Mouse (Mus musculus): ENCODE results near the gene 1700008O03Rik.
A peak's percentile ranks its signal among the peaks of the same experiment; 100 is the strongest.

1700008O03Rik gene

DNA sequence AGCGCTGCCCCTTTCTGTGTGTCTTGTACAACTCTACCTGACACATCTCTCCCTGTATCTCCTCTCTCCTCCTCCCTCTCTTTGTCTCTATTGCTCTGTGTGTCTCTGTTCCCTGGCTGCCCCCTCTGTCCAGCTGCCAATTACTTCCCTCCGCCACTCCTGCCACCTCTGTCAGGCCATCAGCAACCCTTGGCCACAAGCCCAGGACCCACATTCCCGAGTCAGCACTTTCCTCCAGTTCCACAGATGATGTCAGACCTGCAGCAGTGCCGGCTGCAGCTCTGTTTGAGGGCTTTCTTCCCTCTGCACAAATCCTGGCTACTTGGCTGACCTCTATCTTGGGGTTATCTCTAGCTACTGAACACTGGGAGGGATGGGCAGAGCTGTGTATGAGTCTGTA, 7.3 kb downstream of the 1700008O03Rik start:
- DNase-seq (ENCODE audit: extremely low read depth, insufficient read length, low spot score), result no peak

- DNase-seq (ENCODE audit: extremely low read depth, insufficient read length, low spot score), result no peak
Observed at GRCm38 (mm10) chr7:44375793-44376192, 9.8 kb downstream of the 1700008O03Rik start.

DNA sequence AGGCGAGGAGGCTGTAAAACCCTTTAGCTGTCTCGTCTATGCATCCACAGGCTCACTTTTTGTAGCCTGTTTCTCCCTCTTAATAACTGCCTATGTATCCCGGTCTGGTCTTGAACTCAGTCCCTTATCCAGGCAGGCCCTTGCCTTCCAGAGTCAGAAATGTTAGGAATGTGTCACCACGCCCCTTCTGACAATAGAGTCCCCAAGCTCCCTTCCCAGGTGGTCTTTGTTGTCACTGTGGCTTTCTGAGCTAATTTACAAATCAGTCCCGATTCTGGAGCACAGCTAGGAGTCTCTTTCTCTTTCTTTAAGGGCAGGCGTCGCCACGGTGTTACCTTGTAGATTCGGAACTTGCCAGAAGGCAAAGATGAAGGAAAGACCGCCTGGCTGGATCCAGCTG, 10.4 kb downstream of the 1700008O03Rik start:
- DNase-seq (ENCODE audit: extremely low read depth, insufficient read length, low spot score), result no peak

GRCm38 (mm10) chr7:44374756-44375155, 10.9 kb downstream of the 1700008O03Rik start:
- DNase-seq (ENCODE audit: extremely low read depth, insufficient read length, low spot score), result no peak

DNA sequence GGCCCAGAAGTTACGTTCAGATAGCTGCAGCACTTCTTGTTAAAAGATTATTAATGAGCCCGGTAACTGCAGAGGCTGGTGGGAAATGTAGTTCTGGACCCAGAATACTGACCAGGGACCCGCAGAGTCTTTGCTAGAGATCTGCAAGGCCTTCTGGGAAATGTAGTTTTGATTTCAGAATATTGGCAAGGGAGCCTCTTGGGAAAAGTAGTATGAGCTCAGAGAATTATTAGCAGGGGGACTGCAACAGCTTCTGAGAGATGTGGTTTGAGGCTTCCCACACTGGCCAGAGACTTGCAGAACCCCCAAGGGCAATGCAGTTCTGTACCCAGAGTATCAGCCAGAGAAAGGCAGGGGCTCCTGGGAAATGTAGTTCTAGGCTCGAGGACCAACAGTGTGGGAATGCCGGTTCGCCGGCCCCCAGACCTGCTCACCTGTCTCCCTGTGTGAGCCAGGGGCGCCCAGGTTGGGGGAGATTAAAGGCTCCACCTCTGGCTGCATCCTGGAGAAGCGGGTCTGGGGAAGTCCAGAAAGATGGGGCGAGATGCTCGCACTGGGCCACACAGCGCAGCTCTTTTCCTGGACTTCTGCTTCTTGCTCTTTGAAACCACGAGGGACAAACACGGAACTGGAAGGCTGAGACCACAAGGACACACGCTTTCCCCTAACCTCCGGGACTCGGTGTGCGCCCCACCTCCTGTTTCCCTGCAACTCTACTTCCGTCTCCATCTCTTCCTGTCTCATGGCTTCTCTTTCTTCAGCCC, 11.5 kb downstream of the 1700008O03Rik start:
- peak; percentile 73 for DNase-seq (ENCODE audit: extremely low read depth, insufficient read length, low spot score)

- no peak for DNase-seq (ENCODE audit: extremely low read depth, insufficient read length, low spot score)
Observed at GRCm38 (mm10) chr7:44373460-44373859, 12.2 kb downstream of the 1700008O03Rik start.

- no peak for DNase-seq (ENCODE audit: extremely low read depth, insufficient read length, low spot score)
Observed at GRCm38 (mm10) chr7:44372678-44373077, 12.9 kb downstream of the 1700008O03Rik start.

- DNase-seq (ENCODE audit: extremely low read depth, insufficient read length, low spot score), result no peak
Observed at GRCm38 (mm10) chr7:44360792-44361301, 24.8 kb downstream of the 1700008O03Rik start.

GRCm38 (mm10) chr7:44359908-44360672, 25.5 kb downstream of the 1700008O03Rik start:
- DNase-seq (ENCODE audit: extremely low read depth, insufficient read length, low spot score), result no peak

DNA sequence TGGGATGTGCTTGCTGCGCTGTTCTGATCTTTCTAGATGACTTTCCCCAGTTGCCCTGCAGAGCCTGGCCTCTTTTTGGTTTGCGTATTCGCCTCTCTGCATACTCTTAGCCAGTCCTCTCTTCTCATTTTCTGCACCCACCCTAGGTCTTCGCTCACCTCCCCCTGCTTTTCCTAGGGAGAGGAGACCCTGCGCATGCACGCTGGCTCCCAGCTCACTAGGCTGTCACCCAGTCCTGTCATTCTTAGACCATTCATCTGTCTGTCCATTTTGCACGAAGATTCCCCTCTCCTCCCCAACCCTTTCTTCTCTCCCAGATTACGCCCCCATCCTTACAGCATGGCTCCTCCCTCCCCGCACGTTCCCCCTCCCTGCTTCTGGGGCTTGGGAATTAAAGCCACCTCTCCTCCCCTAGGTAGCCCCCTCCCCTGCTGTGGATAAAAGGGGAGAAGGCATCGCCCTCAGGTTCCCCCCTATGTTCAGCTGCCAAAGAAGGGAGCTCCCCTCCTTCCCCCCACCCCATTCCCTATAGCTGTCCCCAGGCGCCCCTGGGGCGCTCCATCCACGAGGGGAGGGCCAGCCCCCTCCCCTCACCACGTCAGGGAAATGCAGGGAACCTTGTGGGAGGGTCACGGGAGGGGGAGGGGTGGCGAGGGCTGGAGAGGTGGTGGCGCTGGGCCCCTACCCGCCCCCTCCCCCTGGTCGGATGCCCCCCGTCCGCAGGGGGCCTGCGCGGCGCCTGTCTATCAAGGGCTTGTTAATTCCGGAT, 26.6 kb downstream of the 1700008O03Rik start:
- DNase-seq (ENCODE audit: extremely low read depth, insufficient read length, low spot score), result no peak

DNA sequence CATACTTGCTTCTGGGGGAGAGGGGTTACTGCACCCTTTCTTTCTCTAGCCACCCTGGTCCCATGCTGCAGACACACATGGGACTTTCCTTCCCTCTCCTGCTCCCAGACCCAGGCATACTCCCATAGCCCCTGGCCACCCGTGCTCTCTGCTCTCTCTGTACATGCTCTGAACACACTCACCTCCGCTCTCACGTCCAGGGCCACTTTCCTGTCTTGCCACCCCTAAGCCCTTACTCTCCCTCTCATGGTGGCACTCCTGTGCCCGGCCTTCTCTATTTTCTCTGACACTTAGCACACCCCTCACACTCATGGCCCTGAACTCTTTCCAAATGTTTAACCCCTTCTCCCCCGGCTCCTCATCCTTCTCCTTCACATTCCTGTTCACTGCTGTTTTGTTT, 27.6 kb downstream of the 1700008O03Rik start:
- DNase-seq (ENCODE audit: extremely low read depth, insufficient read length, low spot score), result no peak

GRCm38 (mm10) chr7:44357531-44357930, 28.1 kb downstream of the 1700008O03Rik start:
- no peak for DNase-seq (ENCODE audit: extremely low read depth, insufficient read length, low spot score)

- DNase-seq (ENCODE audit: extremely low read depth, insufficient read length, low spot score), result no peak
Observed at GRCm38 (mm10) chr7:44356590-44357481, 28.8 kb downstream of the 1700008O03Rik start.

GRCm38 (mm10) chr7:44355411-44355810, 30.2 kb downstream of the 1700008O03Rik start:
- no peak for DNase-seq (ENCODE audit: extremely low read depth, insufficient read length, low spot score)

GRCm38 (mm10) chr7:44353601-44354340, 31.8 kb downstream of the 1700008O03Rik start:
- no peak for DNase-seq (ENCODE audit: extremely low read depth, insufficient read length, low spot score)

GRCm38 (mm10) chr7:44352750-44353600, 32.6 kb downstream of the 1700008O03Rik start:
- no peak for DNase-seq (ENCODE audit: extremely low read depth, insufficient read length, low spot score)

- no peak for DNase-seq (ENCODE audit: extremely low read depth, insufficient read length, low spot score)
Observed at GRCm38 (mm10) chr7:44351881-44352749, 33.5 kb downstream of the 1700008O03Rik start.
